Mouse (Mus musculus) left cerebral cortex, adult 11 months (tissue): Measurements from ENCODE around the gene Zfp62.
A peak's percentile ranks its signal among the peaks of the same experiment; 100 is the strongest.
"Not testable (repeated sequence)": the region's sequence is repeated elsewhere in the genome, so short reads cannot be mapped to it uniquely, and the experiment has no call there.

ENCODE experiments used
- DNase-seq: peaks from one replicate; pipeline ENCODE4 v3.0.0; 2022; ENCODE audit warnings: low spot score

The Zfp62 gene

DNA sequence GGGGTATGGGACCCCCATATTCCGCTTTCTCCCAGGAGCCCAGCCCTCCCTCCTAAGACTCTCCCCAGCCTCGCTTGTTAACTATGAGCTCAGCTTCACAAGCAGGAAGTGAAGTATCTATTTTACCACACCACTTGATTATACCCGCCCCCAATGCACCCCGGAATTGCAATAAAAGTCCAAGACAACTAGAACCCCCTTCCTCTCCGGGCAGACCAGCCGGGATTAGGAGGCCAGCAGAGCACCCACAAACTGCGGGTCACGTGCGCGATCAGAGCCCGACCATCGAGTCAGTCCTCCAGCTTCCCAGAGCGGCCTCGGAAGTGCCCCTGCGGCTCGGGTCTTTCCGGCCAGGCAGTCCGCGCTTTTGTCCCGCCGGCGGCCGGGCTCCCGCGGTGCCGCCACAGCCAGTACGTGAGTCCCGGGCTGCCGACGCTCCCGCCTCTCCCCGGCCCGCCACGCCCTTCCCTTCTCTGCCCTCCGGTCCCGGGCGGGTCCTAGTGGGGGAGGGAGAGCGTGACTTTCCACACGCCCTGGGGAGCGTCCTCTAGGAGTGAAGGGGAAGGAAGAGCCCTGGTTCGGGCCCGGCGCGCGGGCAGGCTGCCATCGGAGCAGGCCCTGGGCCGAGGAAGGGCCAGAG is at the start of gene Zfp62:
TSS of gene Zfp62 (plus strand) at position 164 of the 640 bp plus-strand sequence.
- DNase-seq: peak; percentile 88

DNA sequence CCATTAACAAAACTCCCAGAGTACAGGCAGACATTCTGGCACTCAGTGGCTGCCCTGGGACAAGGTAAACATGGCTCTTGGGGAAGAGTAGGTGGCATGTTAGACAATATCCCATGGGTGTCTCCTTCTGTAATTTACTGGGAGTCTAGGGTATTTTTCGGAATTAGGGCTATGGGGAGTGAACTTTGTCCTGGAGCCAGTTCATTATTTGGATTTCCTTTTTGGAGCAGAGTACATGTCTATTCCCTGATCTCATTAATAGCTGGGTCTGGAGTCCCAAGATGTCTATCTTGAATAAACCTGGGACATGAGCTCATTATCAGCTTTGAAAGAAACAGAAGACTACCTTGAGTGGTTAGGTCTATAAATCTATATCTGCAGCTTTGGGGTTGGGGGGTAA is 49.0 kb upstream of the Zfp62 start, which contains the start of gene Olfr1394:
TSS of gene Olfr1394 (plus strand) at position 301 of the 400 bp plus-strand sequence.
- DNase-seq: no peak

DNA sequence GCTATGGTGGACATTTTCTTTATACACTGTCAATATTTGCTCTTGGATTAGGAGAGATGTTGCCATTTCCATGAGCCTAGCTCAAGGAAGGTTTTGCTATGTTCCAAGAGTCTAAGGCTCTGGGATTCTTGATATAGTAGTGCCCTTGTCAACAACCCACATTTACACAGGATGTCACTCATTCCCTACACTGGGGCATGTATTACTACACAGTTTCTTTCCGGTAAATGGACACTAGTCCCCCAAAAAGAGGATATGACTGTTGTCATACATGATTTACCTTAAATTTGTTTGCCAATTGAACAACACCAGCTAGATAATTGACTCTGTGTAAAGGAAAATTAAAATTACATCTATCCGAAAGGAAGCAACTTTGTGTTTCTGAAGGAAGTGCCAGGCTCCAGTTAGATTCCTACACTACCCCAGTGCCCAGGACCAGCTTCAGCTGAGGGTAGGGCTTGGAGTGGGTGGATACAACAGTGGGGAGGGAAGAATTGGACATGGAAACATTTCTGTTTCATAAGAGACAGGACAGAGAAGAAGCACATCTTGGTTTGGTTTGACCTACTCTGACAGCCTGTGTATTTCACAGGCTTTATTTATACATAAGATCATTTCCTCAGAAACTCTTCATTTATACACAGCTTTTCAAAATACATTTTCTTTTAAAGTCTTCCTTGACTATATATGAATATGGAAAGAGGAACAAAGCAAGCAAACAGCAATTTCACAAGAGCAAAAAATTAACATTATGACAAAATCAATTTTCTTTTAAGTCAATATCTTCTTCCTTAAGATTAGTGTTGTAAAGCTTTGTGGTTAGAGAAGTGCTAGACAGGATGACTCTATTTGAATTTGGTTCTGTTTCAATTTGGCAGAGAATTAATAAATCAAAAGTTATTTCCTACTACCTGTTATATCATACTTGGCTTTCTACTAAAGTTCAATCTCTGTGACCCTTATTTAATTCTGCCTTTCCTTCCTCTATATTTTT is 46.0 kb upstream of the Zfp62 start:
- no peak for DNase-seq

DNA sequence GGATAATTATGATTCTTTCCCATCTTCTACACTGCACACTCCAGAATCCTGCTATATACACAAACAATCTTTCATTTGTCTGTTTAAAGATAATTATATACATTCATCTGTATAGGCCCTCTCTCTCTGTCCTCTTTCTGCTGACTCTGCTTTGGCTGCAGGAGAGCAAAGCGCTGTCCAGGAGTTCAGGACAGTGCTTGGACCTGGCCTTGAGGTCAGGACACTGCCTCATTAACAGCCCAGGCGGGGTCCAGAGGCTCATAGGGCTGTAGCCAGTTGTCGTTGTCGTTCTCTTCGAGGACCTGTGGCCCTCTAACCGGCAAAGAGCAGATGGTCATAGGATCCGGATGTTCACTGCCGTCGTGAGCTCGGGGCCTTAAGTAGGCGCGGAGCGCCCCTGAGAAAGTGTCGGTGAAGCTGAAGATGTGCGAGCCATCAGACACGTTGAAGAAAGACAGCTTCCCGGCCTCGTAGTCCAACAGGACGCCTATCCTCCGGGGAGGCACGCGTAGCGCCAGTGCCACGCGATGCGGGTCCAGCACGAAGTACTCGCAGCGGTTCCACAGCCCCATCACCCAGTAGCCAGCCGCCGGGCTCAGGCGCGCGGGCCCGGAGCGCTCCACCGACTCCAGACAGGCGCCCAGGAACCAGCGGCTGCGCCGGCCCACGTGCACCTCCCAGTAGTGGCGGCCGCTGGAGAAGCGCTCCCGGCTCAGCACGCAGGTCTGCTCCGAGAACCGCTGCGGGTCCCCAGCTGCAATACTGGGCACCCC is 34.1 kb upstream of the Zfp62 start:
- DNase-seq: no peak

DNA sequence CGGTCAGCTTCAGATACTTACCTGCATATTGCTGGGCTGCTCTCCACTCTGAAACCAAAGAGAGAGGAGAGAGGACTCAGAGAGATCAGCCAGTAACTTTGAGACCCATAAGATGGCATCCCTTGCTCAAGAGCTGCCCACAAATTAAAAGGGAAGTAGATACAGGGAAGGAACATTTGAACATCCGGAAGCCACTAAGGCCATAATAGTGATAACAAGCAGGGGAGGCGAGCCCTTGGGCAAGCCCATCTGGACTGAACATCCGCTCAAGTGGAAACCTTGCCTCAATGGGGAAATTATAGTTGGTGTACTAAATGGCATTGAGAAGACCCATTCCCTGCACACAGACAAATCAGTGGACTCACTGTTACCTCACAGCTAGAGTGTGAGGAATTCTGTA is 32.5 kb upstream of the Zfp62 start:
- DNase-seq: no peak

DNA sequence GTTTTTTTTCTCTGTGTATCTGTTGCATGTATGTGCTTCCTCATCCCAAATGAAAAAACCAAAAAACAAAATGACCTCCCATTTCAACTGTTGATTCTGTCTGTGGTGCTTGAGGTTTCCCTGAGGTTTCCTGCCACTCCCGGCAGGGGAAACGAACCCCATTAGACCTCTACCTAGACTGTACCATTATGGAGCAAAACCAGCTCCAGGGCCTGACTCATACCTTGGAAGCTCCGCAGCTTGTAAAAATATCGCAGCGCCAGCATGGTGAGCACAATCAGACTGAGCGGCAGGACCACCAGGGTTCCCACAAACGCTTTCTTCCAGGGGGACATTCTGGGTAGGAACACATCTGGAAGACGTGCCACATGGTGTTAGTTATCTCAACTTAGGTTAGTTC is 27.7 kb upstream of the Zfp62 start:
- no peak for DNase-seq

DNA sequence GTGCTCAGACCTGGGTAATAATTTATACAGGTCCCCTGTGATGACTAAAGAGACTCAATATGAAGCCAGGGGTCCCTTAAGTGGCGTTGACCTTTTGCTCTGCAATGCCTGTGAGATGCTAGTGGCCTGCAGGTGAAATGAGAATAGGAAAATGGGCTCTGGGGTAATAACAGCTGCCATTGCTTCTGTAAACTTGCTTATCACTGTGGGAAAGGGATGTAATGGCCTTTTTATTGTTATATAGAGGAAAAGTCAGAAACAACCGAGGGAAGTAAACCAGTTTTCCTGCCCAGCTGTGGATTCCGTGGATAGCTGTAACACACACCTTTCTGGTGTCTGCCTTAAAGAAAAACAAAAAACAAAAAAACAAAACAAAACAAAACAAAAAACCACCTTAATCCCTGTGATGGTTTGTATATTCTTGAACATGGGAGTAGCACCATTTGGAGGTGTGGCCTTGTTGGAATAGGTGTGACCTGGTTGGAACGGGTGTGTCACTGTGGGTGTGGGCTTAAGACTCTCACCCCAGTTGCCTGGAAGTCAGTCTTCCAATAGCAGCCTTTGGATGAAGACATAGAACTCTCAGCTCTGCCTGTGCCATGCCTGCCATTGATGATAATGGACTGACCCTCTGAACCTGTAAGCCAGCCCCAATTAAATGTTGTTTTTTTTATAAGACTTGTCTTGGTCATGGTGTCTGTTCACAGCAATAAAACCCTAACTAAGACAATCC is 26.9 kb upstream of the Zfp62 start:
- not testable (repeated sequence) for DNase-seq

DNA sequence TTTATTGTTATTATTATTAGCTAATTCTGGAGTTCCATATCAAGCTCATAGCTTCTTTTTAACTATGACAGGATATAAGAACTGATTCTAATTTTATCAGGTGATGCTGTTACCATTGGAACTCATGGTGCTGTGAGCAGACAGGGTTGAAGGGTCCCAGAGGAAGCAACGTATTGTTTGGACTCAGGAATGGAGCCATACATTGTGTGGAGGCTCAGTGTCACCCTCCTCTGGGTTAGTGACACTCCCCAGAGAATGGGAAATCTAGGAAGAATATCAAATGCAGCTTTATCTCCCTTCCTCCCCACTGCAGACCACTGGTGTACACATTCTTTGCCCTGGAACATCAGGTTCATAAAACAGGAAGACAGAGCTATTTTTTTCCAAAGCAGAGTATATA is 19.9 kb upstream of the Zfp62 start:
- DNase-seq: no peak

DNA sequence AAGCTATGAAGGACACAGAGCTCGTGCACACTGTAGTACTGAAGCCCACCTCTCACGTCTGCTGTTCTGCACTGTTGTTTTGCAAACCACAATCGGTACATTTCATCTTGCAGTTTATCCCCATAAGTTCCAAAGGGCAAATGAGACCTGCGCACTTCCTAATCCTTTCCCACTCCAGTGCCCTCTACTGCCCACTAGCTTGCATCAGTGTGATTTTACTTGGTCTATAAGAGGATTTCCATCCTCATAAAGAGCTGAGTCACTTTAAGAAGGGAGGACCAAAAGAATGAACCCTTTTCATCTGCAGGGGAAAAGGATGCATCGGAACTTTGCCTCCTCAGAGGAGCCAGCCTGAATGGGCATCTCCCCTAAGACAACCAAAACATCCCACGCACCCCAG is 16.6 kb upstream of the Zfp62 start:
- no peak for DNase-seq

DNA sequence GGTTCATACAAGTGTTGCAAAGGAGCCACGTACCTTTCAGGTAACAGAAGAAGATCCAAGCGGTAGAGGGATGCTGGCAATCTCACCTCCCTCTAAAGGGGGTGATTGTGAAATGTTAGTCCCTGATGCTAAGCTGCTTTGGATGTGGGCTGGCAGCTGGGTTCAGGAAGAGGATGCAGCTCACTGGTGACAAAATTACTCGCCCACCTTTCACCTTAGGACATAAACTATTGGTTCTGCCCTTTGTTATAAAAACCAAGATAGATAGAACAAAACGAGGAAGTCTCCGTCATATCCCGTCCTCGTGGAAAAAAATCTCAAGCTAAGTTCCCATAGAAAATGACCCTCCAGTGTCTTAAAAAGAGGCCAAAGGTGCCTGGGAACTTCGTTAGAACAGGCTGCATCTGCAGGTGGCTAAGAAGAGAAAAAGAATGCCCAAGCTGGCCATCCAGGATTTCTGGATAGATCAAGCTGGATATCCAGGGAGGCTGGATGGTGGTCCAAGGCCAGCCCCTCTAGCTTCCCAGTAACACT is 16.1 kb upstream of the Zfp62 start, which contains the start of gene Btnl9:
TSS of gene Btnl9 (minus strand) at position 205 of the 534 bp plus-strand sequence.
- DNase-seq: no peak

DNA sequence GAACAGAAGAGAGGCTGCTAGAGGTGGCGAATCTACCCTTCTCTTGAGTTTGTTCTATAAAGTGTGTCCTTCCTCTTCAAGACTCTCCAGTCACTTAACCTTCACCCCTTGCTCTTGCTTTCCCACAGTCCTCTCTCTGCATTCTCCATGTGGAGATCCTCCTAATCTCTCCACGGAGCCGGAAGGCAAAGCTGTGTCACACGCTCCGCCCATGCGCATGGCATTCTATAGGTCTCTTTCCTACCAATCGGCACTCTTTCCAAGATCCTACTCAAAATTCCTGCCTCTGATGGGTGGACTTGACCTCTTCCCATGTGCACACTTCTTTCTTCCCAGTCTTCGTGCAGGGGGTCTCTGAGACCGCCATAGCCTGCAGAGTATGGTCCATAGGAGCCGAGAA is 15.4 kb upstream of the Zfp62 start:
- no peak for DNase-seq

DNA sequence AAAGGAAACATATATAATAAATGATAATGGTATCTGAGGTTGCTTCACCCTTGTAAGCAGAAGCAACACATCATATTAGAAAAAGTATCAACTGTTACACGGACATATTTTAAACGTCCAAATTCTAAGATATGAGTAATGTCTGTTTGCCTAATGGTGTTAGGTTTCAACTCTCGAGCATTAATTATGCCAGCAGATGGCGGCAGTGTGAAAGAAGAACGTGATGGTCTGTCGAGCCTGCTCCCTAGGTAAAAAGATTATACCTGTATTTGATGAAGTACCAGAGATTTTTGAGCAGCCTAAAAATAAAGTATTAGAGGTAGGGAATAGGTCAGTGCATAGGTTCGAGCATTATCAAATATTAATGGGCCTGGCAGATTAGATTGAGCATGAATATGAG is 13.4 kb upstream of the Zfp62 start:
- peak; percentile 59 for DNase-seq

DNA sequence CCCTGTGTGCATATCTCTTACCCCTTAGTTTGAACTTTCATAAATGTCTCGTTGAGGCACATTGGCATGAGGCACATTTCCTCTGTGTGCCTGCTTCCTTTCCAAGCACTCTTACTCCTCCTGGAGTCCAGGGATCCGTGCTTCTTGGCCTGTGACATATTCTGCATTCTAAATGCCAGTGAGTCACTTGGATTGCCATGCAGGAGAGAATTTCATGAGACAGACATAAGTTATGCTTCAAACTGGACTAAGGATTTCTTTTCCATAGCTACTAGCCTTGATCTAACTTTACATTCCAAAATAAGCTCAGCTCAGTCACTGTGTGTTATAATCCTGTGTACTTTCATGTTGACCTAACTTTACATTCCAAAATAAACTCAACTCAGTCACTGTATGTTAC is 12.0 kb upstream of the Zfp62 start:
- no peak for DNase-seq

DNA sequence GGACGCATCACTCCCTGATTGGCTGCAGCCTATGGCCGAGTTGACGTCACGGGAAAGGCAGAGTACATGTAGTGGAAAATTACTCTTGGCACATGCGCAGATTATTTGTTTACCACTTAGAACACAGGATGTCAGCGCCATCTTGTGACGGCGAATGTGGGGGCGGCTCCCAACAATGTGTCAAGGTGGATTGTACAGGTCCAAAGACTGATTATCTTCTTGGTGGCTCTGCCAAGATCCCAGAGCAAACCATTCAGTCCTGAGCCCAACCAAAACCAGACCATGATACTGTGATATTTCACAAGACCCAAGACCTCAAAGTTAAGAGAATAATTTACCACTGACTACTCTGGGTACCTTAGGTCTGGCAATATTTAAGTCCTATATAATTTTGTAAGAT is 8.3 kb upstream of the Zfp62 start:
- not testable (repeated sequence) for DNase-seq

DNA sequence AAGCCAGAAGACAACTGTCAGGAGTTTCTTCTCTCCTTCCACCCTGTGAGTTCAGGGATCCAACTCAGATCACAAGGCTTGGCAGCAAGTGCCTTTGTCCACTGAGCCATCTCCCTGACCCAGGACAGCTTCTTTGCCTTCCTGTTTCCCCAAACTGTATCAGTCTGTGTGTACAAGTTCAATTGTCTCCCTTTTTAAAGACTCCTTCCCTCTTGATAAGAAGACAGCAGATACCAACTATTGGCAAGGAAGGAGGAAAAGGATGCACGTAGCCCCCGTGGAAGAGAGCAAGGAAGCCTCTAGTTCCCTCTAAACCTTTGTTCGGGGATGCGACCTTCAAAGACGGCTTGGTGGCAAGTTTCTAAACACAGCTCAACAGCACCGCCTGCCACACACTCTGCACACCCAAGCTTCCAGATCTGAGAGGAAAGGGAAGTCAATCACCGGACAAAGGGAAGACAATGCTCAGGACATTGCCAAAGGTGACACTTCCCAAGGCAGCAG is 7.2 kb upstream of the Zfp62 start:
- DNase-seq: no peak

DNA sequence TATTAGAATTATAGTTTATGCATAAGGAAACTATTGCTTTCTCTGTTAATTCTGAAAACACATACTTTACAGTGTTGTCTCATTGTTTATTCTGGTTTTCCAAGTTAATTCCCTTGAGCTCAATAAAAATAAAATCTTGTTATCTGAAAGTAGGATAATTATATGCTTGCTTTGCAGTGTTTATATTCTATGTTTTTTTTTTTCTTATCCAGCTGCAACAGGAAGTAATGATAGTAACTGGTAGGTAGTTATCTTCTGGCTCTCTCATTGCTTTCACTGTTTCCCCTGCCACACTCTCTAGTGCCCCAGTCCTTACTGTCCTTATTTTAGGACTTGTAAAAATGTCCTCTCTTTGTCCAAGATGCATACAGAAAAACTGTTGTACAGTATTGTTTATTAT is 2.4 kb upstream of the Zfp62 start:
- no peak for DNase-seq

DNA sequence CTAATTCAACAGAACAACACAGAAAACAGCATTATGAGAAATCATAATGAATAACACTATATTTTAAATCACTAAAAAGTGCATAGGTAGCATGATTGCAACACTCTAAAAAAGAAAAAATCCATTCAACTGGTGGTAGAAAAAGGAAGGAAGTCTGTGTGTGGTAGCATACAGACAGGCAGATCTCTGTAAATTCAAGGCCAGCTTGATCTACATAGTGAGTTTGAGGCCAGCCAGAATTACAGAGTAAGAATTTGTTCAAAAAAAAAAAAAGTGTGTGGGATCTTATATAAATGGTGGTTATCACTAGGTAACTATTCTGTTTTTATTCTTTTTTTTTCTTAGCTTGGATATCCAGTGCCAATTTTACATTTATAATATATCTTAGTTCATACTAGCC is 1.9 kb upstream of the Zfp62 start:
- no peak for DNase-seq

DNA sequence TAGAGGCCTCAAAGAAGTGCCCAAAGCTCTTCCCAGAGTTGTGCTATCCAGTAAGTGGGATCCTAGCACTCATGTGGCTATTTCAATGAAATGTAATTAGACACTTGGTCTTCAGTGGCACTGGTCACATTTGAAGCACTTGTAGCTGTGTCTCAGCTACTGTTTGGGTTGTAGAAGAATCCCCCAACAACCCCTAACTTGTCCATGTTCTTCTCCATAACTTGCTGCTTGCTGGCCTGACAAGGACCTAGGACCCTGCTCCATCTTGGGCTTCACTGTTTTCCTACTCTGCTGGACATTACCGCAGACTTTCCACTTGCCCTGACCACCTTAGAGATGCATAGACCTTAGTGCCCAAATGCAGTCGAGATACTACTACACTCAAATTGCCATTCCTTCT is 1.0 kb upstream of the Zfp62 start:
- no peak for DNase-seq

DNA sequence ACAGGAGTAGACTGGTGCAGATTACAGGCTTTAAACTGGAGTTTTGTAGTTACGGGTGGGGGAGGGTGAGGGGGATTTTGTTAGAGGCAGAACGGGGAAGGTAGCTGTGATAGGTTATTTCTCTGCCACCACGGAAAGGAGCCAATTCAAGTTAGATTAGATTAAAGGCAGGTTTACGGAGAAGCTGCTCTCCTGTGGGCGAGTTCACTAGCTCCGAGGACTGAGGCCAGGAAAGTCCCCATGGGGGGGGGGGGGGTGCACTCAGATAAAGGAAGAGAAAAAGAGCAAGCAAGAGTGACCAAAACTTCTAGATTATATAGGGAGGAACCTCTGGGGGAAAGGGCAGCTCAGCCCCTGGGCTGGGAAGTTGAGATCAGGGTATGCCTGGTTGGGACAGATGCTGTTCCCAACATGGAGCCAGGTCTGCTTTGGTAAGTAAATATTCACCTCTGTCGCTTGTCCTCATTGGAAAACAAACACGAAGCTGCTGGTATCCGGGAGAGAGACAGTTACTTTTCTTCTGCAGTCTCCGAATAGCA is 500 bp upstream of the Zfp62 start:
- no peak for DNase-seq

DNA sequence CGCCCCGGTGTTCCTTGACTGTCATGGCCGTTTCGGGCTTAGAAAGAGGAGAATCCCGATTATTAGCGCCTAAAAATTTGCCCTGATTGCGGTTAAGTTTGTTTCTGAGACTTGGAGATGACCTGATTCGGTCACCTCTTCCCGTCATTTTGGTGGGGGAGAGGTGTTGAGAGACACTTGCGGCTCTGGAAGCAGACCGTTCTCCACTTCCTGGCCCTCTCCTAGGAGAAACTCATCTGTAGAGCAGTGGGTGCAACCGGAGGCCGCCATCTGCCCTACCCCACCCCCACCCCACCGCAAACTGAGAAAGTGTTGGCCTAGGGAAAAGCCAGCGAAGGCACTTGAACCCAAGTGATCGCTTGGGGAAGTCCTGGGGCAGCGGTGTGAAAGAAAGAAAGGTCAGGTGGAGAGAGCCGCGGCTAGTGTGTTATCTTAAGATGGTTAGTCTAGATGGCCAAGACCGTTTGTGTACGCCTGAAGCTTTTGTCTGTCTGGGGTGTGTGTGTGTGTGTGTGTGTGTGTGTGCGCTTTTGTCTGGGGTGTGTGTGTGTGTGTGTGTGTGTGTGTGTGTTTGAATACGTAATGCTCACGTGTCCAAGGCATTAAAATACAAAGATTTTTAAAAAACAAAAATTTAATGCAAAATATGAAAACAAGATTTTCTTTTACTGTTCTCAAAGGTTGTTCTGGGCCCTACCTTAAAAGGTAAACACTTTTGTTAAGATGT is 842 bp downstream of the Zfp62 start:
- no peak for DNase-seq
